Mouse (Mus musculus) central nervous system, embryonic 18 days (tissue): Measurements from ENCODE around the gene AC192777.2. TPM values are rescaled to one million over a fixed set of nuclear protein-coding genes. Genes with fewer than 3 reads are reported as not detected.

ENCODE experiments used
- polyA plus RNA-seq: library from polyadenylated mRNA; depleted of rRNA; stranded (reverse); fragments of >200 nt; gene quantifications from 2 replicates; pipeline ENCODE4 v1.2.3, GENCODE M21; 2012; rRNA removed

AC192777.2 gene
- polyA plus RNA-seq, result not detected in 2 replicates

DNA sequence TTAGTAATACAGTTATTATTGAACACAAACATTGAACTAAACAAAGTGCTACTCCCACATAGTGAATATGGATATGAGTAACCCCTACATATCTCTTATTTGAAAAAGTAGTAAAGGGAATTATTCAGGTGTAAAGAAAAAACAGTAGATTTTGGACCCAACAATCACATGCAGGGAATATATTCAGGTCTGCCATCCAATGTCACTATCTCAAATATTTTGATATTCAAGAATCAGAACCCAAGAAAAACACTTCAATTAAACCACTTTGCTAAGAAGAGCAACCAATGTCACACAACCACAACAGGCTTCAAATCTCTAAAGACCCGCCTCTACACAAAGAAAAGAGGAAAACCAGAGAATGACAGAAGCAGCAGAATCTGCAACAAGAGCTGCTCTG, at the start of gene AC192777.2:
AC192777.2 (plus strand) TSS at position 301 of the 400 bp plus-strand sequence.

Other genes starting within 250 kb of the AC192777.2 start
- gene Esp38, start 144.9 kb upstream of the AC192777.2 start, polyA plus RNA-seq, result not detected in 2 replicates
- gene Pgk2, start 113.2 kb downstream of the AC192777.2 start, polyA plus RNA-seq, result not detected in 2 replicates
- not detected in 2 replicates for gene Crisp3, start 146.8 kb downstream of the AC192777.2 start, polyA plus RNA-seq
- gene Crisp1, start 223.8 kb downstream of the AC192777.2 start, polyA plus RNA-seq, result 0.05 TPM in 1 of 2 replicates, not detected in the other